Mouse (Mus musculus) layer of hippocampus, postnatal 36 days (tissue): ENCODE data around the gene Abraxas1. TPM values are rescaled to one million over a fixed set of nuclear protein-coding genes. Genes with fewer than 3 reads are reported as not detected.

Source experiments
- DNase-seq, 2 experiments: peaks; one replicate each; pipeline ENCODE4 v3.0.0; 2022
- total RNA-seq, 2 experiments: library from RNA; stranded (reverse); gene quantifications; 2 replicates each; pipeline ENCODE4 v1.2.3; 2021

Gene Abraxas1
- 1 to 10 TPM; 6.0 to 7.1 TPM for total RNA-seq

DNA sequence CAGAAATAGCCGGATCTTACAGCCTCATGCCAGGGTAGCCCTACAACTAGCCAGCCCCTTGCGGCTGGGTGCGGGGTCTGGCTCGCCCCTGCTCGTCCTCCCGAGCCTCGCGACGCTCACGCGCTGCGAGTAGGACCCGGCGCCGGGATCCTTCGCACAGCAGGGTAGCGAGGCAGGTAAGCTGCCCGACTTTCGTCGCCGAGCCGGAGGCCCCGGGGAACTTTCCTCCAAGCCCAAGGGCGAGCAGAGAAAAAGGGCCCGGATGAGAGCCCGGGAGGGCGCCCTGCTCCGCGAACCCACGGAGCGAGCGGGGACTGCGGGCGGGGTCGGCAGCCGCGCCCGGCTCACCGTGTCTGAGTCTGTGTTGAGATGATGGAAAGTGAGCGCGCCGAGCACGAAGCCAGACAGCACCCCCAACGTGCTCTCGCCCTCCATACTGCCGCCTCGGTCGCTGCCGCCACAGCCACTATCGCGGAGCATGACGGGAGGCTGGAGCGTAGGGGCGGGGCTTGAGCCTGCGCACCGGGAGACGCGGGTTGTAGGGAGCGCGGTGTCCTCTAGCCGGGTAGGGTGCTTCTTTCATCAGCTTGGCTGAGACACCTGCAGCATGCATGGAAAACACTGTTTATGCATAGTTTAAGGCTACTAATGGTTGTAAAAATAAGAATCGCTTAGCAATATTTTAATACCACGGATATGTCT is at the start of gene Abraxas1:
Gene Abraxas1 (minus strand): TSS at position 483 of the 702 bp plus-strand sequence.
- DNase-seq = peak; percentile 85 to 90

DNA sequence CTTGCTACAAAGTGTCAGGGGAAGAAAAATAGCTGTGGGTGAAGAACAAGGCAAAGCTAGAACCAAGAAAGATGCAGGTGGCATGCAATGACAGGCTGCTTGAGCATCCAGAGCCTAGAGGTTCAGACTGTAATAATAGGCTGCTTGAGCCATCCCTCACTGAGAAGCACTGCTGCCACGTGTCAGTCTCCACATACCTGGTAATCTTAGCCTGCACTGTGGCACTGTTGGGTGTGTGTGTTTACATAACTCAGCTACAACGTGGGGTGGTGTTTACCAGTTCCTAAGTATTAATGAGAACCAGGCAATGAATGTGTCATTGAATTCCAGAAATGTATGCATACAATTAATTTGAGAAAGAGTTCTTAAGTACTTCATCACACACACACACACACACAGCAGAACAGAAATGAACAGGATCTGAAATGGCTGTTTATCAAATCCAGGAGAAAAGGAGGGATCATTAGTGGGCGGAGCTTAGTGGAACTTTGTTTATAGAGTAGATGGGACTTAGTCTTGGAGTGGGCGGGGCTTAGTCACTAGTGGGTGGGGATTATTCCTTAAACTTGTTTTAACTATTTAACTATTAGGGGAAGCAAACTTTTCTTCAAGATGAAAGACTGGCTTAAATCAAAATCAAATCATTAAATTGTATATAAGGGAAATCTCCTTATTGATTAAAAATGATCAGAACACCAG is 48.6 kb upstream of the Abraxas1 start:
- no peak for DNase-seq

DNA sequence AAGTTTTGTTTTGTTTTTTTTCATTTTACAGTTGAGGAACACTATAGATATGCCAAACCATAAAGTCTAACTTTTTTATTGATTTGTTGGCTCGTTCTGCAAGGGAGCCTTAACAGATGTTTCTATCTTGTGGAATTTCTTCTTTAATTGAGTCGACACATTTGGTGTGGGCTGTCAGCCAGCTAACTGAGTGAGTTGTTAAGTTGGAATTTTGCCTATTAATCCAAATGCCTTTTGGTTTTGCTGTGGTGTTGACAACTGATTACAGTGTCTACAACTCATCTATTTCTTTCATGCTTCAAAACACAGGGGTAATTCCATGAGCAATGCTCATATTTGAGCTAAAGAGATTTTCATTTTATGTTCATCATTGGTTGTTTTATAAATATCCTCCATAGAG is 45.4 kb upstream of the Abraxas1 start:
- DNase-seq = peak; percentile 19 to 29

DNA sequence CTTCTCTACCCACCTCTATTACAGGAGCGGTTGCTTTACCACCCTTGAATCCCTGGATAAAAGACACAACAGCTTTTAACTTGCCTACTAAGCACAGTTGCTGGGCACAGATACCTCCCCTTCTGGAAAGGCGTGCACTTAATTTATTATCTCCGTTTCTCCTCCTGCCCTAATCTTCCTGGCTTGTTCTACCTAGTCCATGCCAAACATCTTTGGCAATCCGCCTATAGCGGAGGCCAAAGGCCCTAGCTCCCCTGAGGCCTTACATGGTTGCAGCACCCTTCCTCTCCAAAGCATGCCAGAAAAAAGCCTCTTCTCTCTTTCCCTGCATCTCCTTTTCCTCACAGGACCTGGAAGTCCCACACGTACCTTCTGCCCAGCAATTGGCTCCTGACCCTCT is 43.7 kb upstream of the Abraxas1 start:
- DNase-seq = no peak

DNA sequence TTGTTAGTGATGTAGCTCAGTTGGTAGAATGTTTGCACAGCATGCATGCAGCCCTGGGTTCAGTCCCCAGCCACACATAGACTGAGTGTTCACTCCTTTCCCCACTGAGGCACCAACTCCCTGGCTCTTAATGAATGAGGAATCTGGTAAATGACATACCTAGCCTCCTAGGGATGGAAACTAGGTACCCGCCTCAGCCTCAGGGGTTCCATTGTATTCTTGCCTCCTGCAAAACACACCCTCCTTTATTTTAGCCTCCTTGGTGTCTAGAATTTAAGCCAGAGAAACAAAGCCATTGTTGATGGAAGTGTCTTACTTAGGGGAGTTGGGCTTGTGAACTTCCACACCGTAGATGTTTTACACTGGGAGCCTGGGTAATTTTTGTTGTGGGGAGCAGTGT is 42.3 kb upstream of the Abraxas1 start:
- no peak for DNase-seq

DNA sequence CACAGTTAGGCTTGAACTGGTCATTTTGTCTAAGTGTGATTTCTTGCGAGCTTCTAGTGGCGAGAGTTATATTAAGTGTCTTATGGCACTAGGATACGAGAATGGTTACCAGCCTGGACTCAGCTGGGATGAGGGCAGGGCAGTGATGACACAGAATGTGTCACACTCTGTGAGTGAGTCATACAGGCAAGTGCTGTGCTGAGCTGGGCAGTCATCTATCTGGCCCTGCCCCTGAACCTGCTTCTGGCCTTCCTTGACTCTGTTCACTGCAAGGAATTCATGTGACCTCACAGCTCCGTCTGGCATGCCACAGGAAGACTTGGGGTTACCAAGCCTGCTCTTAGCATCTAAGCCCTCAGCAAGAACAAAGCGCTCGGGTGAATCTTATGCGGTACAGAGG is 41.0 kb upstream of the Abraxas1 start:
- DNase-seq = no peak

DNA sequence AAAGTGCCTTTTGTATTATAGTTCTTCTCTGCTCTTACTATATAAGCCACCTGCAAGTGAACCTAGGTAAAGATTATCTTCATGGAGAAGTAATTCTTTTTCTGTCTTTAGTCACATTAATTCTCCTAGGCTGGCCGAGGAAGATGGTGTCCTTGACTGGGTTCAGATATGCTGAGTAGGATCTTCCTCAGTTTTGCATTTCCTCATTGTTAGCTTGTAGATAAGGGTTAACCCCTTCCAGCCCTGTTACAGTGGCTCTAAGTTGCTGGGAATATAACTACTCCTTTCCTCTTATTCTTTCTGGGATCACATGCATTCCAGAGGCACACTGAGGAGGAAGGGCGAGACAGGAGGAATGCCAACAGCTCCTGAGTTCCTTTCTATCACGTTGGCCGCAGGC is 40.4 kb upstream of the Abraxas1 start:
- DNase-seq = no peak

DNA sequence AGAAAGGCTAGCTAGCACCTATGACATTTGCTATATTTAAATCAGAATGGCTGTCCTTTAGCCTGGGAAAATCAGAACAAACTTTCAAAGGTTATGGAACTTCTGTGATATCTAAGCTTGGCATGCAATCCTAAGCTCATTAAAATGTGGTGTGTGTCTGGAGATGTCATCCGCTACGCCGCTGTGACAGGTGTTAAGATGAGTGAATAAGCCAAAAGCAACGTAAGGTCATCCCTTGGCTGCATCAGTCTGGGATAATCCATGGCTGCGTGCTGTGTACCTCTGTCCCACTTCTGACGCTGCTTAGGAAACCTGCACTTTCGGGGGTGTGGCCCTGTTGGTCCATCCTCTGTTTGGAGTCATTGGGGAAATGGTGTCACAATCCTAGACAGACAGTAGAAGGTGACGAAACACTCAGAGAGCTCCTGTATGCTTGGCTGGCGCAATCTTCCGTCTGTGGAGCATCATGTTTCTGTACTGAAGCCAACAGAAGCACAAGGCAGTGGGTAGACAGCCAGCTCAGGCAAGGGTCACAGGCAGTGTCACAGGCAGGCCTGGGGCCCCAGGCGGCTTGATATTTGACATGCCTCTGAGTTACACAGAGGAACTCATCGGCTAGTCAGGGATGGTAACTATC is 39.8 kb upstream of the Abraxas1 start:
- no peak for DNase-seq

DNA sequence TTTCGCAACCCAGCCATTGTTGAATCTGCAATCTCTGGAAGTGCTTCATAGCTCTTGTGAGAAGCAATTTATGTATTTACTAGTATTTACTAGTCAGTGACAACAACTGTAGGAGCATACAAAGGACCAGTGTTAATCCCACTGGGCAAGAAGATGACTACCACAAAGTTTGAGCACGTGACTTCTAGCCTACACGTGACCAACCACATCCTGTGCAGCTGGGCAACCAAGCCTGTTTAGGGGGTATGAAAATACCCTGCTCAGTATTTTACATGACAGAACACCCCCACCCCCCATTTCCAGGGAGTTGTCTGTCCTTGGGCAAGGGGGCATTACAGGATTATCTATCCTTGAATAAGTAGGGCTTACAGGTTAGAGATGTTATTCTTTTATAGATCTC is 35.8 kb upstream of the Abraxas1 start:
- no peak for DNase-seq

DNA sequence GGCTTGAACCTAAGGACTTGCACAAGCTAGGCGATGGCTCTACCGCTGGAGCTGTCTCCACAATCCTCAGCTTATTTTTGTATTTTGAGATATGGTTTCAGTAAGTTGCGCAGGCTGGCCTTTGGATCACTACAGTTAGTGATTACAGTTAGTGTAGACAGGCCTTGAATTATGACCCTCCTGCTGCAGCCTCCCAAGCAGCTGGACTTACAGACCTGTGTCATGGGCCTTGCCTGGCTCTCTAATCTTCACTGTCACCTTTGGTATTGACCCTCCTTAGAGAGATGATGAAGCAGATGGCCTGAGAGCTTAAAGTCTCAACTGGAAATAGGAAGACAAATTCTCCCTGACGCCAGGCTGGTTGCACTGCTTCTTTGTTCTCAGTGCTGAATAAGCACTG is 33.2 kb upstream of the Abraxas1 start:
- DNase-seq = no peak

DNA sequence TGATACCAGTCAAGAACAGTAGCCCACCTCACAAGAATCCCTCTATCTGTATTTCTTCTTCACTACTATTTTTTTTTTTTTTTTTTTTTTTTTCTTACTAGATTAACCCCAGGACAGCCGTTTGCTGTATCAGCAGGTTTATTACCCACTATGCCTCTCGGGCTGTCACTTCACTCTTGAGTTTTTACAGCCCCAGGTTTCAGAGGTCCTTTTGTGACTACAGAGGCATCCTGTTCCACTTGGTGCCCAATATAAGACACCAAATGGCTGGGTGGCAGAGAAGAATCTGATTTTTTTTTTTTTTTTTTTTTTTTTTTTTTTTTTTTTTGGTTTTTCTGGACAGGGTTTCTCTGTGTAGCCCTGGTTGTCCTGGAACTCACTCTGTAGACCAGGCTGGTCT is 26.4 kb upstream of the Abraxas1 start:
- DNase-seq = no peak

DNA sequence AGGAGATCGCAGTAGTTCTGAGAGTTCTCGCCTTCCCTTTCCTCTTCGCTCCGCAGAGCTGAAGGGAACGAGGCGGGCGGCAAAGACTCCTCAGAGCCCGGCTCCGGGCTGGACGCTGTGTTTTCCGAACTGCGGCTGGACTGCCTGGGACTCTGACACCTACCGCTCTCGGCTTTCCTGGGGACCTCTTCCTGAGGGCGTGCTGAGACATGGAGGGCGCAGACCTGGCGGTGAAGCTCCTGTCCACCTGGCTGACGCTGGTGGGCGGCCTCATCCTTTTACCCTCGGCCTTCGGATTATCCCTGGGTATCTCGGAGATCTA is 25.8 kb upstream of the Abraxas1 start:
- no peak for DNase-seq

DNA sequence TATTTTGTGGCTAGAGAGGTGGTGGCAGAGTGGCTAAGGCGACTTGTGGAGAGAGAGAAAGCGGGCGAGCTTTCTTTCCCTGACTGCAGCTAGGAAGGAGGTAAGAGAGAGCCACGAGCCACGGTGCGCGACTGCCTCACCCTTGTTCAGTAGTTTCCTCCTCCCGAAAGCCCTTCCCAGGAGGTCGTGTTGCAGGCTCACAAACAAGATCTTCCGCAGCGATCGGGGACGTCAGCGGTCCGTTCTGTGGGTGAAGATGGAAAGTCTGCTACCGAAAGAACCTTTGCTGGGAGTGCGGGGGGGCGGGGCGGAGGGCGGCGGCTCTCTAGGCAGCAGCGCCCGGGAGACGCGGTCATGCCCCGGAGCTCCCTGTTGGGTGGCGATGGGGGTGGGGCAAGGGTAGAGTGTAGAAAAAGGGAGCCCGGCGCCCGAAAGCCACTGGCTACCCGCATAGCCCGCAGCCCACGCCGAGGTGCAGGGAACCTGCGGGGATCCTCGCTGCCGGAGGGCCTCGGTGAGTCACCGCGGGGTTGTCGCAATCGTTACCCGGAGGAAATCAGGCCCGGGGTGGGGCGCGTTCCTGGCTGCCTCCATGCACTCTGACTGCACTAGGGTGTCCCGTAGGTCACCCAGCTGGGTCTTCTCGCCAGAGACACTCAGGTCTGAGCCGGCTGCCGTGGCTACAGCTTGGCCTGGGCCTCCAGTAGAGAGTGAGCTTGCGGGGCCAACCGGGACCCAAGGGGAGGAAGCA is 25.3 kb upstream of the Abraxas1 start:
- peak; percentile 35 to 41 for DNase-seq

DNA sequence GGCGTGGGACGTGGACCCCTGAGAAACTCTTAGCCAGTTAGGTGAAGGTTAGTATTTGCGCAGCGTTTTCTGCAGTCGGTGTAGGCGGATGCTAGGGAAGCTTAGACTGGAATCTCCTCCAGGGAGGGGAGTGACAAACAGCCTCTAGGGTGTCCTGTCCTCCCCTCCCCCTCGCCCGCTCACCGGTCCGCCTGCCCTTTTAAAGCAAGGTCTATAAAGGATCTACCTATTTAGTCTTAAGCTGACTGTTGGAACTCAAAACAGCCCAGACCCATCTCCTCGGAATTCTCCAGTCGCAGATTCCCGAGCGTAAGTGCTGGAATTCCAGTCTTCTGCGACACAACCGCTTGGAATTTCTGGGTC is 24.7 kb upstream of the Abraxas1 start, which contains the start of gene Gpat3:
Gene Gpat3 (plus strand): TSS at position 229 of the 363 bp plus-strand sequence.
- DNase-seq = peak; percentile 7 to 10

DNA sequence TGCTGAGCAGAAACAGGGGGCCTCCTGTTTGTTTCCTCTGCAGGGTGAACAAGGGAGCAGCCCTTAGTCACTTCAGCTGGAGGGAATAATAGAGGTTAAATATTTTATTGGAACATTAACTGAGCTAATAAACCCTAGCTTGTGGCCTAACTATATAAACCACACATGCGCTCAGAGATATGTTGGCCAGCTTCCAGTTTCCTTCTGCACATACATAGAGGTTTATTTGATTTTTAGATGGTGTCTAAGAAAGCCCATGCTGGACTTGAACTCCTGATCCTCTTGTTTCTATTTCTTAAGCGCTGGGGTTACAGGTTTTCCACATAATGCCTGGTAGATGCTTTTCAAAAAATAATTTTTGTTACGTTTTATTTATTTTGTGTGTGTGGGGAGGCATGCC is 23.7 kb upstream of the Abraxas1 start:
- DNase-seq = no peak

DNA sequence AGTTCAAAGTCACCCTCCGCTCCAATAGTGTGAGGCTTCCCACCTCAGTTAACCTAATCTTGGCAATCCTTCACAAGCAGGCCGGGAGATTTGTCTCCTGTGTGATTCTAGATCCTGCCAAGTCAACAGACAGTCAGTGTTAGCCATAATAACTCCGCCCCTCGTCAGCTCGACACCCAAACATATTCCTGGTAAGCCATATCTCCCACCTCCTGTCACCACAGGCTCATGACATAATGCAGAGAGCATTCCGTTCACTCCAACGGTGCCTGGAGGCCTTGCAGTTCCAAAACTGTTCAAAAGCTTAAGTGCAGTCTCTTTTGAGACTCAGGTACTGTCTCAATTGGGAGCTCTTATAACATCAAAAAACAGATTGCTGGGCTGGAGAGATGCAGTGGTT is 17.1 kb upstream of the Abraxas1 start:
- no peak for DNase-seq

DNA sequence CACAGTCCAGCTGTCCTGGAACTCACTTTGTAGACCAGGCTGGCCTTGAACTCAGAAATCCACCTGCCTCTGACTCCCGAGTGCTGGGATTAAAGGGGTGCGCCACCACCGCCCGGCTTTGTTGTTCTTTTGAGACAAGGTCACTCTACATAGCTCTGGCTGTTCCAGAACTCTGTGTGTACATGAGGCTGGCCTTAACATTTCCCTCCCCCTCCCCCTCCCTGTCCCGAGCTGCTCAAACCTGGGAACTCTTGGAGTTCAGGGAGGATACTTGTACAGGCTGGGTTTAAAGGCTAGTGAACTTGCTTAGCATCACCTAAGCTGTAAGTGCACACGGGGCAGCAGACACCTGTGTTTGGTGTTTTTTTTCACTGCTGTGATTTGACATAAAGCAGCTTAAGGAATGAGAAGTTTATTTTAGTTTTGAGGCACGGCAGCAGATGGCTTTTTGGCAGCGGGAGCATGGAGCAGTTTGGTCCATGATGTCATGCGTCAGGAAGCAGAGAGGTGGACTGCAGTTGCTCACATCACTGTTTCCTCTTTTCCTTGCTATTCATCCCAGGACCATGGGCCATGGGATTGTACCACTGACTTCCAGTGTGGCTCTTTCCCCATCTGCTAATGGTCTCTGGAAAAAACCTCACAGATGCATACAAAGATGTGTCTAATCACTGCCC is 15.2 kb upstream of the Abraxas1 start:
- no peak for DNase-seq

DNA sequence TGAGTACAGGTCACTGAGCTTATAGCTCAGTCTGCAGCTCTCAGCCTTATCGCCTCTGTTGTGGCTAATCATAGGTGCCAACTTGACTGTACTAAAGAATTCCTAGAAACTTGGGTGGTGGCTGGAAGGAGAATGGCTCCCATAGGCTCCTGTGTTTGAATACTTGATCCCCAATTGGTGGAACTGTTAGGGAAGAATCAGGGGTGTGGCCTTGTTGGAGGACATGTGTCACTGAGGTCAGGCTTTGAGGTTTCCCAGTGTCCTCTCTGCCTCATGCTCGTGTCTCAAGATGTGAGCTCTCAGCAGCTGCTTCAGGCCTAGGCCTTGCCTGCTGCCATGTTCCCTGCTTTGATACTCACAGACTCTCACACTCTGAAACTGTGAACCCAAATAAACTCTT is 13.1 kb upstream of the Abraxas1 start:
- DNase-seq = no peak

DNA sequence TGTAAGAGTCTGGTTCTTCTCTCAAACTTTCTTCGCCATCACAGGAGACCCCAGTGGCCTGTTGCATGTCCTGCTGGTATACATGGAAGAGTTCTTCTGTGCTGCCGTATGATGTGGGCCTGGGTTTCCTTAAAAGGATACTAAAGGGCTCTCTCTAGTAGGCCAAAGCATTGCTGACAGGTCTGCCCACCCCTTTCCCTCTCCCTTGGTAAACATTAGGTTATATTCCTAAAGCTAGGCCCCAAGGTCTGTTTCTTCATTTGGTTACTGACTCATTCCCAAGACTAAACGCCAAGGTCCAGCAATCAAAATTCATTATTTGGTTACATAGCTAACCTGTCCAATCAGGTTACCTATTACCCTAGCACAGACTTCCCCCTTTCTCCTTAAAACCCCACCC is 11.9 kb upstream of the Abraxas1 start:
- no peak for DNase-seq

DNA sequence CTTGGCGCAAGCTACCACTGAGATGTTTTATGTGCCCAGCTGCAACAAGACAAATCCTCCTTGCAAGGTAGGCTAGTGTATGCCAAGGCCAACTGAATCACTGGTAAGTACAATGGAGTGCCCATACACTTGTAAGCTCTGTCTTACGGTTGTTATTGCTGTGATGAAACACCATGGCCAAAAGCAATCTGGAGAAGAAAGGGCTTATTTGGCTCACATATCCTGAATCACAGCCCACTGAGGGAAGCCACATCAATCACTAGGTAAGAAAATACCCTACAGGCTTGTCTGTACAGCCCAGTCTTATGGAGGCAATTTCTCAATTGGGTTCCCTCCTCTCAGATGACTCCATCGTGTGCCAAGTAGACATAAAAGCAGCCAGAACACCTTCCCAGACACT is 7.9 kb upstream of the Abraxas1 start:
- no peak for DNase-seq

DNA sequence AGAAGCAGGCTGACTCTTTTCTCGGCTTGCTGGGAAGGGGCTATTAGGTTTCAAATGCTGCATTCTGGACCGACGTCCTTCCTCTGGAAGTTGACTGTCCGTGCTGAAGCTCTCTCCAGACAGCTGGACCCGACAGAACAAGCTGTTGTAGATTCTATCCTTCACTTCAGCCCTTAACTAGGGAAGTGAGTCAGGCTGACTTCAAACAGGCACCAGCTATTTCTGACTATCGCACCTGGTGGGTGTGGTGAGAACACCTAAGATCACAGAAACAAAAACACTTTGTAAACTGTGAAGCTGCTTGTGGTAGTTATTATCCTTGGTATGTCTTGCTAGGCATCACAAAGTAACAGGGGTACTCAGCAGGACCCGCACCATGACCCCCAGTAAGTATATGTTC is 5.8 kb upstream of the Abraxas1 start:
- DNase-seq = no peak

DNA sequence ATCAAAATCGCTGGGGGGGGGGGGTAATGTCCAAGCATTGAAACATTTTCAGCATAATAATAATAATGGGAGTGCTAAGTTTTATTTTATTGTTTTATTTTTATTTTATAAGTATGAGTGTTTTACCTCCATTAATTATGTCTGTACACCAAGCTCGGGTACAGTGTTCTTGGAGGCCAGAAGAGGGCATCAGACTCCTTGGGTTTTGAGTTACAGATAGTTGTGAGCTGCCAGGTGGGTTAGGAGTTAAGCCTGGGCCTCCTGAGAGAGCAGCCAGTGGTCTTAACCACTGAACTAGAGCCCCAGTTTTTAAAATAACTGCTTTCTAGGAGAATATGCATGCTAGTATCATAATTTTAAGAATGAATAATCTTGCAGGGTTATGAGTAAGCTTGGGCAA is 5.2 kb upstream of the Abraxas1 start:
- no peak for DNase-seq

DNA sequence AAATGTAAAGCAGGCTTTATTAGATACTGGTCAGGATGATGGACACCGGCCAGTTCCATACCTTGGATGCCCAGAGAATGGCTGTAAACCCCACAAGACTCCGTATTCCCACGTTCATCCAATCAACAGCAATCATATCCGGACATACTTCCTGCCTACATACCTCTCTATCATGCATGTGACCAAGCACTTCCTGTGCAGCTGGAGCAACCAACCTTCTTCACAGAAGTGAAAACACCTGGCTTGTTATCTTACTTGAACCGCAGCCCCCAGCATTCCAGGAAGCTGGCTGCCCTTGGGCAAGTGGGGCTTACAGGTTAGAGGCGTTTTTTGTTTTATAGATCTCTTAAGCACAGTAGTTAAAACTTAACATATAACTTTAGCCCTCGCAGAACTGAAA is 2.1 kb upstream of the Abraxas1 start:
- no peak for DNase-seq
